Mouse (Mus musculus): ENCODE data around the gene Mettl6.

GRCm38 (mm10) chr14:31482417-31482816 is 12.4 kb downstream of the Mettl6 start:
- TF ChIP-seq POLR2A (IDR thresholded peaks at IDR 0.05; ENCODE audit: insufficient read length, low read depth) (no peak), MYOD1 (IDR thresholded peaks at IDR 0.05; ENCODE audit: control insufficient read depth in 1 of 3, insufficient read length in 2 of 3, low read depth in 2 of 3) (no peak), TCF3 (IDR thresholded peaks at IDR 0.05; ENCODE audit: insufficient read length, low read depth) (no peak), TCF12 (IDR thresholded peaks at IDR 0.05; ENCODE audit: insufficient read depth, poor library complexity, severe bottlenecking) (no peak), MYOG (IDR thresholded peaks at IDR 0.05; ENCODE audit: control insufficient read depth in 1 of 3, insufficient read depth in 1 of 3, insufficient read length in 2 of 3, low read depth in 2 of 3) (no peak), SRF (IDR thresholded peaks at IDR 0.05; ENCODE audit: control insufficient read depth, insufficient read length, low read depth) (no peak), E2F4 (IDR thresholded peaks at IDR 0.05; ENCODE audit: insufficient read depth) (no peak), CEBPB (IDR thresholded peaks at IDR 0.05; ENCODE audit: insufficient read depth, poor library complexity, severe bottlenecking) (no peak)

Measured in myocyte (in vitro differentiated cells).